In genomic region chr2:101732777-101733210, GRCm38 (mm10) we compare ENCODE assay signal across 10 mouse cellular contexts. TPM values are rescaled to one million over a fixed set of nuclear protein-coding genes. Genes with fewer than 3 reads are reported as not detected.
A peak's percentile ranks its signal among the peaks of the same experiment; 100 is the strongest.
DNase-seq lines count a peak whose midpoint lies in the region; ATAC-seq and TF ChIP-seq lines count a peak whose summit lies in the region.
"Had no signal": no experiment of that assay in that cellular context is flagged by ENCODE, and none has a peak within 500 bp of the region (broad histone marks: within the 10 kb centered on the region; RNA-seq: fewer than 3 reads in every experiment).

No protein-coding gene starts in this region.

- WGBS in lung, adult 2 months, result 73% methylated on average over 10 of the region's 10 CpGs
- 97% methylated on average over 10 of the region's 10 CpGs for WGBS in forebrain, postnatal 0 days

- peaks cover 93% of the 10 kb centered on the region for H3K36me3 ChIP-seq in megakaryocyte, embryonic 14.5 days (replicated peaks; ENCODE audit: low read length)
- no peaks in the 10 kb centered on the region for H3K36me3 ChIP-seq in forebrain, postnatal 0 days (ENCODE audit: insufficient read depth)

- H3K9ac ChIP-seq in forebrain, postnatal 0 days, result no peak overlapping the region
- H3K9ac ChIP-seq: heart, embryonic 15.5 days had no signal

- ATAC-seq in forebrain, postnatal 0 days, result no peak

- no peak overlapping the region for H3K4me2 ChIP-seq in forebrain, postnatal 0 days (ENCODE audit: low read depth)
- H3K4me2 ChIP-seq: heart, embryonic 15.5 days had no signal

- peaks cover 8% of the 10 kb centered on the region for H3K4me1 ChIP-seq in lung, adult 2 months (ENCODE audit: control insufficient read depth, insufficient read depth, low read length)
- peaks cover 61% of the 10 kb centered on the region for H3K4me1 ChIP-seq in megakaryocyte, embryonic 14.5 days
- H3K4me1 ChIP-seq in forebrain, postnatal 0 days (ENCODE audit: insufficient read depth), result no peaks in the 10 kb centered on the region
- H3K4me1 ChIP-seq: heart, embryonic 15.5 days had no signal

- no peaks in the 10 kb centered on the region for H3K27me3 ChIP-seq in megakaryocyte, embryonic 14.5 days (replicated peaks)
- no peaks in the 10 kb centered on the region for H3K27me3 ChIP-seq in forebrain, postnatal 0 days (ENCODE audit: insufficient read depth, low read length)
- H3K27me3 ChIP-seq: heart, embryonic 15.5 days had no signal

- TF ChIP-seq POLR2A in lung, adult 2 months (IDR thresholded peaks at IDR 0.05; ENCODE audit: borderline replicate concordance, extremely low read depth, low read depth, low read length), result no peak

- no peaks in the 10 kb centered on the region for H3K9me3 ChIP-seq in megakaryocyte, embryonic 14.5 days
- no peaks in the 10 kb centered on the region for H3K9me3 ChIP-seq in forebrain, postnatal 0 days (ENCODE audit: low read length)
- H3K9me3 ChIP-seq: heart, embryonic 15.5 days had no signal

- H3K27ac ChIP-seq in forebrain, postnatal 0 days (ENCODE audit: low read depth, low read length), result no peak overlapping the region
- H3K27ac ChIP-seq: heart, embryonic 15.5 days had no signal

- H3K4me3 ChIP-seq in lung, adult 2 months (replicated peaks; ENCODE audit: extremely low read depth, low read depth, low read length), result no peak overlapping the region
- peak overlapping the region; percentile 88 for H3K4me3 ChIP-seq in megakaryocyte, embryonic 14.5 days (replicated peaks)
- H3K4me3 ChIP-seq in forebrain, postnatal 0 days (ENCODE audit: low read depth, low read length), result no peak overlapping the region
- H3K4me3 ChIP-seq: heart, embryonic 15.5 days had no signal

- TF ChIP-seq CTCF in lung, adult 2 months (IDR thresholded peaks at IDR 0.05; ENCODE audit: insufficient read depth, low read length), result no peak
- no peak for TF ChIP-seq CTCF in forebrain, postnatal 0 days (IDR thresholded peaks at IDR 0.05; ENCODE audit: low read depth)

- DNase-seq in lung, postnatal 36 days, result peak; percentile 61
- DNase-seq in lung, adult 2 months, result no peak
- DNase-seq in c-Kit-positive CD71-positive TER-119-positive erythroid progenitor cells, embryonic 14.5 days (ENCODE audit: low spot score), result peak; percentile 3
- DNase-seq in spleen, postnatal 36 days (ENCODE audit: low spot score in 2 of 2), result peak; percentile 81 to 86
- no peak for DNase-seq in forebrain, postnatal 0 days
- DNase-seq in cerebellum, postnatal 14 days, result no peak
- DNase-seq in cerebellum, adult 18-20 months, result no peak
- DNase-seq: cerebellum, adult 9-10 months had no signal

RNA-seq across cellular contexts. Expression of gene Traf6, which starts 54.6 kb away (rescaled TPM):
- 9.7 and 12.5 TPM in 2 replicates for polyA plus RNA-seq in lung, adult 2 months (2012; rRNA removed)
- polyA plus RNA-seq in megakaryocyte, embryonic 14.5 days (2012; ENCODE audit: insufficient read depth, low replicate concordance), result 0.35 and 0.78 TPM in 2 replicates
- total RNA-seq in forebrain, postnatal 0 days (2014; rRNA removed), result 19.5 and 26.0 TPM in 2 replicates
- 7.4 and 9.8 TPM in 2 replicates for polyA plus RNA-seq in forebrain, postnatal 0 days (2015; fragmentation: Nextera tagmentation; extraction: Ambion mirVana)

Comparison
In these comparisons a context has a peak if more than half of its experiments do, and no peak if none do; other contexts are left out.
1. DNase-seq: peak in lung, postnatal 36 days (single experiment), c-Kit-positive CD71-positive TER-119-positive erythroid progenitor cells, embryonic 14.5 days (single experiment) and spleen, postnatal 36 days (2 of 2); none in lung, adult 2 months (single experiment), forebrain, postnatal 0 days (single experiment), cerebellum, postnatal 14 days (0 of 2) and cerebellum, adult 18-20 months (0 of 2).